Mouse (Mus musculus): ENCODE results near the gene Samd8.

Gene Samd8

DNA sequence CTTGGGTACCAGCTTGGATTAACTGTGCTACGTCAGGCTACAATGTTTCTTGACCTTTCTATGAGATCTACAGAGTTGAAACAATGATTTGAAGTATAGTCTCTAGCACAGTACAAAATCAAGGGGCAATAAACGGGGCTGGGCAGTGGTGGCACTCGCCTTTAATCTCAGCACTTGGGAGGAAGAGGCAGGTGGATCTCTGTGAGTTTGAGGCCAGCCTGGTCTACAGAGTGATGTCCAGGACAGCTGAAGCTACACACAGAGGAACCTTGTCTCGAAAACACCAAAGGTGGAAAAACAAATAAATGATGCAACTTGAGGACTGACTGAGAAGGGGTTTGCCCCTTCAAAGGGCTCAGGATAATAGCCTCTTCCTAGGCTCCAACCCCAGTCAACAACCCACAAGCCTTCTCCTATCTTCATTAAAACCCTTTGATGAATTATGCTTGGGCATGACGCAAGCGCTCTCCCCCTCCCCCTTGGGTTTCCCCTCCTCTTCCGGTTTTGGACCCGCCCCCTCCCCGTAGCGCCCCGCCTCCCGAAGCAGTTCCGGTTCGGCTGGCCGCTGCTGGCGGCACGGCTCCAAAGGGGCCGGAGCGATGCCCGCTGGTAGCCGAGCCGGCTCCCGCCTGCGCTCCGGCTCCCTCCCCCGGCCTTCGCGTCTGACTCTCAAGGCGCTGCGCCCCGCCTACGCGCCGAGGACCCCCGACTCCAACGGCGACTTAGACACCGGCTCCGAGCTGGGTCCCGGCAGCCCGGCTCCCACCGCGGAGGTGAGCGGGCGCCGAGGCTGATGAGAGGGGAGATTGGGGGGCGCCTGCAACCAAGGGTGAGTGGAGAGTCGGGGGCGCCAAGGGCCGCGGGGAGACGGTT is at the start of gene Samd8:
TSS of gene Samd8 (plus strand) at position 524 of the 873 bp plus-strand sequence.
- peak; percentile 88 for DNase-seq (ENCODE audit: extremely low spot score, low spot score)

DNA sequence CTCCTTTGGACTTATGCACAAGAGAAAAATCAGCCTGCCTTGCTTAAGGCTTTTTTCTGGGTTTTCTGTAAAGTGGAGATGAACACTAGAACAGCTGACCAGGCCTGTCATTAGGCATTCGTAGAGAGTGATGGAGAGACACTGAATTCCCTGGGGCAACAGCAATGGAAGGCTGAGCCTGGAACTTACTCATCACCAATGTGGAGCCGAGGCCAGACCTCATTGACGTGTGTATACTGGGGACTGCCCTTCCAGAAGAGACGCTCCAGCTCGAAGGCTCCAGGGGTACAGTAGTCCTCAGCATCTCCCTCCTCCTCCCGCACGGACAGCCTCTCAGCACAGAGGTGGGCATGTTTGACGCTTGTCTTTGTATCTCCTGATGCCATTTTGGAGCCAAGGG is 47.6 kb upstream of the Samd8 start:
- DNase-seq (ENCODE audit: extremely low spot score, low spot score), result no peak

DNA sequence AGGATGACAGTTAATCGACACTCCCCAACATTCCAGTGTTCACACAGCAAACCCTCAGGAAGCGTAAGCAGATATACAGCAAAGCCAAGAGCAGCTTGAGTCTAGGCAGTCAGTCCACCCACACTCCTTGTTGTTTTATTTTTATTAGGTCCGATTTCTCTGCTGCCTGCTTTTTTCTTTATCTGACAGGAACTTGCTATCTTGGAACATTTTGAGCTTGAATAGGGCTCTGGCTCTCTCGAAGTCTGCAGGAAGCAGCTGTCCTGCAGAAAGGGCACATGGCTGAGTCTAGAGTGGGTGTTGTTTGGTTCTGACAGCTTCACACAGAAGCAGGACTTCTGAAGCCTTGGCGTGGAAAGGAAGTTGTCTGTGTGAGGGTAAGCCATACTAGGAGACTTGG is 47.1 kb upstream of the Samd8 start:
- no peak for DNase-seq (ENCODE audit: extremely low spot score, low spot score)

DNA sequence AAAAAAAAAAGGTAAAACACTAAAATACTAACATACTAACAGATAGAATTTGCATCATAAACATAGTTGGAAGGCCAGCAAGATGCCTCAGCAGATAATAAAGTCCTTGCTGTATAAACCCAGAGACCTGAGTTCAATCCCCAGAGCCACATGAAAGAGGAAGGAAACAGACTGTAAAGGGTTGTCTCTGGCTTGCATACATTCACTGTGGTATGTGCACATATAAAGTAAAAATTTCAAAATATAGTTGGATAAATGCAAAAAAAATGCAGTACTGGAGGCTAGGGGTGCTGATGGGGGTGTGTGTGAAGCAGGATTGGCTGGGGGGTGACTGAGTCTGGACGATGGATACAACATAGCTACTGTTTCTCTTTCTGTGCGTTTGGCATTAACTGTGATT is 44.9 kb upstream of the Samd8 start:
- no peak for DNase-seq (ENCODE audit: extremely low spot score, low spot score)

DNA sequence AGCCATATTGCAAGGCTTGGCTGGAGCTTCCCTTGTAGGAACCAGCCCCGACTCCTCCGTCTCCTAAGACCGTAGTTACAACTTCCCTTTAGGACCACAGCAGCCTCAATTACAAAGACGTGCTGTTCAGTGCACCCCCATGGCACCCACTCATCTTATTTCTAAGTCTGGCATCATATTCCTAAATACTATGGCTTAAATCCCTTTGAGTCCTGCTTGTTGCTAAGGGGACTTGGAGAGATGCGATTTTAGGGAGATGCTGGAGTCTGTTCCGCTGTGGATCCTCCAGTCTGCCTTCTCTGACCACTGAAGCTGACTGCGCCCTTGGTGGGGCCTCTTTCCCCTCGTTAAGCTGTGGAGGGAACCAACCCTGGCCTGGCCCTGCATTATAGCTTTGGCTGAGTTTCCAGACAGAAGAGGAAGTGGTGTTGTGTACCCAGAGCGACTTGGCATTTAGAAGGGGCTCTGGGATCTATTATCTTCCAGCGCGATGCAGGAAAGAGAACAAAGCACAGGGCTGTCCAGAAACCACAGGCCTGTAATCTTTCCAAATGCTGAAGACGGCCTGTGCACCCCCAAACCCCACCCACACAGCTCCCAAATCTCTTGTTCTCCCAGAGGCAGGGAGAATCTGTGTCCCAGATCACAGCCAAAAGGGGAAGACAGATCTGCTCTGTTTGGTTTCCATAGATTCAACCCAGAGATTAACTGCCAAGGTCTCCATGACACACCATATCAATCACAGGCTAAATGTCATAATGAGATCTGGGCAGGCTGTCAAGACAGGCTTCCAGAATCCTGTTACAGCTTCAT is 43.4 kb upstream of the Samd8 start:
- DNase-seq (ENCODE audit: extremely low spot score, low spot score), result no peak

DNA sequence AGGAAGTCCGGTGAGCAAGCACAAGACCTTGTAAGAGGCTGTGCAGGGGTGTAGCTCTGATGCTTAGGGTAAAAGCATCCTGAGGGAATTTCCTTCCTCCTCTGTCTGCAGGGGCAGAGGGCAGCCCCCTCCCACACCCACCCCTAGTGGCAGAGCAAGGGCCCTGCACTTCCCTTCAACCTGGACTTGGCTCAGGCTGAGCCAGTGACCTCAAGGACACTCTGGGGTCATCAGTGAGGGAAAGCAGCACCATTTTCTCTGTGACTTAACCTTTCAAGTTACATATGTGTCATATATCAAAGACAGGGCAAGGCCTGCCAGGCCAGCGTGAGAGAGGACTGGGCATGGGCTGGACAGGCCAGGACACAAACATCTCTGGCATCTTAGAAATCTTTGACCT is 40.8 kb upstream of the Samd8 start:
- DNase-seq (ENCODE audit: extremely low spot score, low spot score), result peak; percentile 30

DNA sequence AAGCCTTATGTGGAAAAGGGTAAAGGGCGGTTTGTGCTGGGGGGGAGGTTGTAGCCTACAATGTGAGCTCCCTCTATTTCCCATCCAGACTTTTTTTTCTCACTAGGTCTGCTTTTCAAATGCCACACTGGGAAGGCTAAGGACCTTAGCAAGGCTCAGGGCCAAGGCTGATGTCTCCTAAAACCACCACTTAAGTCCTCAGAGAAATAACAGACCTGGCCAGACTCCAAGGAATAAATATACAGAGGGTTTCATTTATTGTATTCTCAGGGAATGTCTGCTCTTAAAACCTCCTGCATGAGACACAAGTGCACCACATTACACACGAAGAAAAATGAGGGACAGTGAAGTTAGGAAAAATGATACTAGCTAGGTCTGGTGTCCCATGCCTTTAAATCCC is 39.1 kb upstream of the Samd8 start:
- no peak for DNase-seq (ENCODE audit: extremely low spot score, low spot score)

DNA sequence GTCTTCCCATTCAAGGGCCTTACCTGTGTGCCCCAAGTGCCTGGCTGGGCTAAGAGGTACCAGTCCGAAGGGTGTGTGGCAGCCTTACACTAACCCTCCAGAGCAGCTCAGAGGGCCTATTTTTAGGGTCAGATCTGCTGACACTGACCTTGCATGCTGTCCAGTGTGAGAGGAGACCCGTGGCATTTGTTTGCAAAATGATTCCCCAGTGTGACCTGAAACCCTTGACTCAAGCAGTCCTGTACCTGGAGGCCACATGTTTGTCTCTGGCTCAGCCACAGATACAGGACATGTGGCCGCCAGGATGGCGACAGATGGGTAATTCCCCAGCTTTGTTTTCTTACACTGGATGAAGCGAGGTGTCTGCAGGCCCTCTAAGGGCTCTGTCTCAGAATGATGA is 35.8 kb upstream of the Samd8 start, which contains the start of gene Dupd1:
TSS of gene Dupd1 (minus strand) at position 91 of the 400 bp plus-strand sequence.
- DNase-seq (ENCODE audit: extremely low spot score, low spot score), result no peak

DNA sequence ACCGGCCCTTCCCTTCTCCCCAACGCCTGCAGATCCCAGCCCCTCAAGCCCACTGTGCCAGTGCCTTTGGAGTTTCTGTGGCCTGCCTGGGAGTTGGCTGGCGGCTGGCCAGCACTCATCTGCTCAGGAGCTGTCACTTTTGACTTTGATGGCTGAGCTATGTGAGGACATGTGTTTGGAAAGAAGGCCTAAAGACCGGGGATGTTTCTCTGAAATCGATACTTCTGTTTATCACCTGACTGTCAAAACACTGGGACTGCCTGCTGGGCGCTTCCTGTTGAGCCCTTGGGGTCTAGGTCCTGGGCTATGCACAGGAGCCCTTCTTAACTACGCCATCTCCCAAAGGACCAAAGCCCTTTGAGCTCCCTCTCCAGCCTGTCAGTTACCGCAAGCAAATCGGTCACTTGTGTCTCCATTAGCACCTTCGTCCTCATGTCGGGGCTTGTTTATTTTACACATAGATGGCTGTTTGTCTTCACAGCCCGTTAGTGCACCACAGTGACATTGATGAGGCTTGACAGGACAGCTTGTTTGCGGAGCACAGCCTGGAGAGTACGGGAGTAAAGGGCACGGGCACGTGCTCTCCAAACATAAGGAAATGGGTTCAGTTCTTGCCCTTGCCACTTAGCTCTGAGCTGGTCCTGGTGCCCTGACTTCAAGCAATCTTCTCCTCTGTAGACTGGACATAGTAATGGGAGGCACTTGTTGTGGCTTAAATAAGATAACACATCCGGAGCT is 30.5 kb upstream of the Samd8 start:
- peak; percentile 28 for DNase-seq (ENCODE audit: extremely low spot score, low spot score)

DNA sequence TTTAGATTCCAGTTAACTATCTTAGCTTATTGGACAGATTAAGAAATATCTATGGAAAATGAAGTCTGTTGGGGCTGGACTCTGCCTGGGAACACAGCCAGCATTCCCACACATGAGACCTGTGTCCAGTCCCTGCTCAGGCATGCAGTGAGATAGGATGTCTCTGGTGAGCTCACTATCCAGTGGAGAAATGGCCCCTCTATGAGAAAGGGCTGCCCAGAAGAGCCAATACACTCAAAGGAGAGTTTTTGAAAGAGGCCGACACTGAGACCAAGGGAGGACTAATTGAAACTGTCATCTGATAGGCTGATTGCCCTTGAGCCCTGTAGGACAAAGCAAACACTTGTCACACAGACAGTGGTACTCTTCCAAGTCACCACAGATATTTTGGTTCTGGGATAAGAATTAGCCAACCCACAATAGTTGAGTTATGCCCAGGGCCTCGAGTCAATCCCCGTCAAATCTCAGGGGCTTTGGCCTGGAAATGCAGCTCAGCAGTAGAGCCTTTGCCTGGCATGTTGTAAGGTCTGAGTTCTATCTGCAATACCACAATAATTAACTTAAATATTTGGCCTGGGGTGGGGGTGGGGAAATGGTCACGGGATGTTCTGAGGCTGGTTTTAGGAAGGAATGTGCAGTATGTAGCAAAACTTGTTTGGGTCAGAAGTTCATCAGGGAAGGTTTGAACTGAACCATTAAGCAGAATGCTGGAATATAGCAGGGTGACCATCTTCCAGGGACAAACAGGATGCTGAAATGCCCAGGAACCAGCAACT is 29.7 kb upstream of the Samd8 start:
- no peak for DNase-seq (ENCODE audit: extremely low spot score, low spot score)

DNA sequence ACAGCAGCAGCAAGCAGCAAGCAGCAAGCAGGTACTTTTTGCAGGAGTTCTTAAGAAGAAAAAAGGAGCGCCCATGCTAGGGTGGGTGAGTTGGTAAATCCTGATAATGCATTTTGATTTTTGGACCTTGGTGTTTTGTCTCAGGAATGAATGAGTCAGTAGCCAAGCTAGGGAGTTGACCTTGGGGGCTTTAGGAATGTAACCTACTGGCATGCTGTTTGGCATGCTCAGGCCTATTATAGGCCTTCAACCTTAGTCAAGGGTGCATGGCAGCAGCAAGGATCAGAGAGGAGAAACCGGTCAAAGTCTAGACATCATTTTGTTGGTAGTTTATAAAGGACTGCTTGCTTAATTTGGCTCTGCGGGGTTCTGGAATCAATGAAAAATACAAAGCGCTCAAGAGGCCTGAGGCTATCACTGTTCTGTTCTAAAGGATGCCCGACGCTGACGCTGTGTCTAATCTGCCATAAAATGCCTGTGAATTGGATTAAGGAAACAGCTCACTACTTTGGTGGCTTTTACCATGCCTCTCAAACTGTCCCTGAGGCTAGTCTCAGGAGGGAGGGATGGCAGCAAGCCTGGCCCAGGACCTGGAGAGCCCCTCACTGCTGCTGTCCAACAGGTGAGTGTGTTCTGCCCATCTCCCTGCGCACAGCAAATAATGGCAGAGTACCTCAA is 28.2 kb upstream of the Samd8 start:
- no peak for DNase-seq (ENCODE audit: extremely low spot score, low spot score)

DNA sequence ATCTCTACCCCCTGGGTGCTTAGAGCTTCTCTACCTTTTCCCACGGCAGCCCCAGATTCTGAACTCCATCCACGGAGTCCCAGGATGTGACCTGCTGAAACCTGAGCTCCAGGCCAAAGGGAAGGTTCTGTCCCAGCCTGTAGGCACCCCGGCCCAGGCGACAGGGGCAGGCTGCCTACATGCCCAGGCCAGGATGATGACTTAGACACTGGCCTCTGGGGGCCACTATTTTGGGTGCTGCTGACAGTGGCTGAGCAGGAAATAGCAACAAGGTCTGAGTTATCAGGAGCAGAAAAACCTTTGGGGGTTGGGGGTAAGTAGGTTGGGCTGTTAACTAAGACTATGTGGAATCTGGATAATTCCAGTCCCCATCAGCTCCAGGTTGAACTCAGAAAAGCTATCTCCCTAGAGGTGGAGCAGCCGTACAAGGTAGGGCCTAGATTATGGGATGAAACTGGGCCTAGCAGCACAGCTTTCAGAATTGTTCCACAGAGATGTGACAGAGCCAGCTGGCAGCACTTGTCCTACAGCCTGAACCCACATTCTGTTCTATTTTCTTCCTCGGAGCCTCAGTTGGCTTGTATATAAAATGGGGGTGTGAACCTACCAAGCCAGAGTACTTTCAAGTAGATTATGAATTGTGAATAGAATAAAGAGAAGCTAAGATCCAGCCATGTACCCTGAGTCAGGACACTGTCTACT is 21.1 kb upstream of the Samd8 start:
- DNase-seq (ENCODE audit: extremely low spot score, low spot score), result no peak

DNA sequence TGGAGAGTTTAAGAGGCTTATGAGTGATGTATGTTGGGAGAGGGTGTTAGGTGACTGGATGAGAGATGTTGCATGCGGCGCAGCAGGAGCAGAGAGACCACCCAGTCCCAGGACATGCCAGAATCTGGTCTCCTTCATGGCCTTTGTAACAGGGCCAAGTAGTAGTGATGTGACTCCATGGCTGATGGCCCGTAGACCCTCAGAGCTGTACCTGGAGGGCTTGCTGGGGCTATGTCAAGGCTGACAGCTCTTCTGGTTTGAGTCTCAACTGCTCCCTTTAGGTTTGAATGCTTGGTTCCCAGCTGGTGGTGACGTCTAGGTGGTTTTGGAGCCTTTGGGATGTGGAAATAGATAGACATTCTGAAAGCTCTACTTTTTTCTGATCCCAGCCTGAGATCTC is 20.4 kb upstream of the Samd8 start:
- DNase-seq (ENCODE audit: extremely low spot score, low spot score), result no peak

DNA sequence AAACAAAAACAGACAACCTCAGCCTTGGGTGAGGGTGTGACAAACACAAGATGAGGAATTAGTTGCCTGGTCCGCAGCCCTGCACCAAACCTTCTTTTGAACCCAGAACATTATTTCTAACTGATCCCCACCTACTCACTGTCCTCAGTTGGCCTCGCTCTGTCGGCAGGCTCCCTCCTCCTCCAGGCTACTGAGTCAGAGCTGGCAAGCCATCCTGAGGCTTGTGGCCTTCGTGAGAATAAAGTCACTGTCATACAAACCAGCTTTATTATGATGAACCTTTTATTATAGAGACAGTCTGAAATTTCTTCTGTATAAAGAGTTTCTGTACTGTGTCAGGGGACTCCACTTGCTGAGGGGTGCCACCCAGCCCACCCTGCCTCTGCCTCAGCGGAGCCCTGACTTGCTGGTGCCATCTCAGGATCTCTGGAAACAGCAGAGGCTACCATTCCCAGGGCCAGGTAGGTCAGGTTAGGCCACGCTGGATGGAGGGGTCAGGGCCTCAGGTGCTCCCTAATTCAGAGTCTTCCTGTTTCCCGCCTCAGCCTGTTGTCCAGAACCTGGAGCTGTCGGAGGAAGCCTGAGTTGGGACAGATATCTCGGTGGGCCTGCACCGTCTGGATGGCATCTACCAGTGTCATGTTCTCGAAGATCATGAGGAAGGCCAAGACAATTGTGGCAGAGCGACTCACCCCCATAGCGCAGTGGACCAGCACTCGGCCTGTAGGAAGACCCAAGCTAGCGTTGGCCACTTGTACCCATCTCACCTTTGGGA is 17.0 kb upstream of the Samd8 start:
- DNase-seq (ENCODE audit: extremely low spot score, low spot score), result no peak

DNA sequence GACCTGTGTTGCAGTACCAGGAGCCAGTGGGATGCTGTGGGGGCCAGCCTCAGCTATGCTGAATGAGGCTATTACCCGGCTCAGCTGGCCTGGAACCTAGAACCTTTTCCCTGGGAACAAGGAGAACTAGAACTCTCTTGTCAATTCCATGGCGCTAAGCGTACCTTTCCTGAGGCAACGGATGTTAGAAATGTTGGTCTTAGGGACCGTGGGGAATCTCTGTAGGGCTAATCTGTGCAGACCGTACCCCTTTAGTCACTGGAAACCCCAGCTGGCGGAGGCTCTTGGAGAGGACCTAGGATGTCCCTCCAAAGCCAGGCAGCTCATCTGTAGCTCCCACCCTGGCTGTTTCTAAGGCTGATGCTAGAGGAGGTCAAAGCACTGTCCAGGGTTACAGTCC is 10.0 kb upstream of the Samd8 start:
- DNase-seq (ENCODE audit: extremely low spot score, low spot score), result no peak

DNA sequence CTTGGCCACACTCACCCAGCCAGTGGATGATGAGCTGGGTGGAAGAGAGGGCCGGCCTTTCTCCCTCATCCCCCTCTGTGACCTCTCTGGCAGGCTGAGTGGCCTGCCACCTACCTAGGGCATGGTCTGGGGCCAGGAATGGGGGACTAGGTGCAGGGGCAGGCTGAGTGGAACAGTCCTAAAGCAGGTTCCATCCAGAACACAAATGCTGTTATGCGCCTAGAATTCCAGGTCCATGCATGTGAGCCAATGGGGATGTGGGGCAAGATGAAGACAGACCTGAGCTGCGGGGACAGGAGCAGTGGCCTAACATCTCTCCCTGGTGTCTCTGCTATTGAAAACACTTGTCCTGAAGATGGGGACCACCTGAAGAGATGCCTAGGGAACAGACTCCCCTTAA is 9.0 kb upstream of the Samd8 start:
- no peak for DNase-seq (ENCODE audit: extremely low spot score, low spot score)

DNA sequence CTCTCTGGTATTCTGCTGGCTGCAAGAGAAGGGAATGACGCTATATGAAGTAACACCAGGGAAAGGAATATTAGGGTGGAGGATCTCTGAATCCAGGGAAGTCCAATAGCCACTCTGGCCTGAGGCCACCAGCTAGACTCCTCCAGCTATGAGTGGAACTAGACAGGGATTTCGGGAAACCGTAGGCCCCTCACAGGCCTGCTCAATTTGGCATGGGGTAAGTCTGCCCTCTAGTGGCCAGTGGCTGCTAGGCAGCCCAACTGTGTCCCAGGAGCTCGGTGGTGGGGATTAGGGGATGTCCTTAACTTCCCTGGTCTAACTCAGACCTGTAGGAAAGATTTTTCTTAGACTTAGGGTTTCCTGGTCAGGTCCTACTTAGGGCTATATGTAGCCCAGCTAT is 8.5 kb upstream of the Samd8 start:
- DNase-seq (ENCODE audit: extremely low spot score, low spot score), result peak; percentile 91

DNA sequence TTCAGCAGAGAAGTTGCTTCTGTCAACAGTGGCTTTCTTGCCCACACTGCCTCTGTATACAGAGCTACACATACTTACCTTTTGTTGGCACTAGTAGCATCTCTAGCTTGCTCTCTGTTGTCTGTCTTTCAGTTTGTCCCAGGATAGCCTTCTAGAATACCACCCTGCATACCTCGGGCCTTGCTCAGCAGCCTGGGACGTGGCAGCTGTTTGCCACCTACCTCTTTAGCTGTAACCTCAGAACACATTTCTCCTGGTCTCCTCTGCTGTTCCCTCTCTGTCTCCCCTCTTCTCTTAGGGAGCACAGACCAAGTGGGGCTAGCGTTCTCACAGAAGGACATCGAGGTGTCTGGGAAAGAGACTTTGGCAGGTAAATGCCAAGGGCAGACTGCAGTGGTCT is 7.9 kb upstream of the Samd8 start:
- DNase-seq (ENCODE audit: extremely low spot score, low spot score), result no peak

DNA sequence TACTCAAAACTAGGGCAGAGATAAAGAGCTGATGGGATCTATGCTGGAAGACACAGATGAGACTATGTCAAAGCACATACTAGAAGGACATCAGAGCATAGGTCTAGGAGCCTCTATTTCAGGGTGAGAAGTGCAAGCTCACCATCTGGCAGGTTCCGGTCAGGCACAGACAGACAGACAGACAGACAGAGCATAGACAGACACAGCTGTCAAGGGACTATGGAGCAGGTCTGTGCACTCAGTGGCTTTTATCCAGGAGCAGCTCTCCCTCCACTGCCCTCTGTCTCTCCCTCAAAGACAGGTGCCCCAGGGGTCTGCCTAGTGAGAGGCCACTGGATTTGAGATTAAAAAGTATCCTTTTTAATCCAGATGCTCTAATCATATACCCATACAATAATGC is 6.2 kb upstream of the Samd8 start:
- no peak for DNase-seq (ENCODE audit: extremely low spot score, low spot score)

Data from neural tube, embryonic 10.5 days (tissue).